Comparison of ENCODE assay signal across 9 mouse cellular contexts in genomic region chr15:97291291-97292050, GRCm38 (mm10). TPM values are rescaled to one million over a fixed set of nuclear protein-coding genes. Genes with fewer than 3 reads are reported as not detected.
A peak's percentile ranks its signal among the peaks of the same experiment; 100 is the strongest.
DNase-seq lines count a peak whose midpoint lies in the region; ATAC-seq lines count a peak whose summit lies in the region.
"Had no signal": no experiment of that assay in that cellular context is flagged by ENCODE, and none has a peak within 500 bp of the region (broad histone marks: within the 10 kb centered on the region; RNA-seq: fewer than 3 reads in every experiment).

No protein-coding gene starts in this region.

- peaks cover 17% of the 10 kb centered on the region for H3K4me1 ChIP-seq in limb, embryonic 10.5 days
- H3K4me1 ChIP-seq in midbrain, embryonic 15.5 days: no peaks in the 10 kb centered on the region
- H3K4me1 ChIP-seq in midbrain, embryonic 13.5 days (replicated peaks): no peaks in the 10 kb centered on the region

- H3K9ac ChIP-seq in midbrain, embryonic 15.5 days: no peak overlapping the region
- no peak overlapping the region for H3K9ac ChIP-seq in midbrain, embryonic 13.5 days (replicated peaks)

- DNase-seq in frontal cortex, adult 2 months (ENCODE audit: extremely low spot score in 1 of 2, low spot score in 1 of 2): peak; percentile 34 to 71
- DNase-seq in frontal cortex, postnatal 14 days (ENCODE audit: low spot score in 2 of 2): no peak
- peak; percentile 84 for DNase-seq in adrenal gland, postnatal 10 days
- peak; percentile 59 to 60 for DNase-seq in heart, adult 9 months (ENCODE audit: low spot score in 2 of 2)
- DNase-seq in limb, embryonic 10.5 days (ENCODE audit: low spot score): peak; percentile 40
- no peak for DNase-seq in liver
- DNase-seq: B cell, adult 2 months had no signal

- H3K27me3 ChIP-seq in limb, embryonic 10.5 days (ENCODE audit: low read depth, poor library complexity, severe bottlenecking): no peaks in the 10 kb centered on the region
- no peaks in the 10 kb centered on the region for H3K27me3 ChIP-seq in midbrain, embryonic 15.5 days (replicated peaks)
- H3K27me3 ChIP-seq in midbrain, embryonic 13.5 days: no peaks in the 10 kb centered on the region

- no peak overlapping the region for H3K4me3 ChIP-seq in limb, embryonic 10.5 days
- H3K4me3 ChIP-seq in midbrain, embryonic 15.5 days: no peak overlapping the region
- no peak overlapping the region for H3K4me3 ChIP-seq in midbrain, embryonic 13.5 days (replicated peaks)

- no peaks in the 10 kb centered on the region for H3K36me3 ChIP-seq in limb, embryonic 10.5 days
- H3K36me3 ChIP-seq in midbrain, embryonic 15.5 days (replicated peaks): no peaks in the 10 kb centered on the region
- no peaks in the 10 kb centered on the region for H3K36me3 ChIP-seq in midbrain, embryonic 13.5 days

- no peak for ATAC-seq in midbrain, embryonic 15.5 days (replicated peaks)
- ATAC-seq in midbrain, embryonic 13.5 days: no peak

- WGBS in limb, embryonic 10.5 days: 78% methylated on average over 21 of the region's 21 CpGs
- 89% methylated on average over 21 of the region's 21 CpGs for WGBS in midbrain, embryonic 15.5 days
- 87% methylated on average over 21 of the region's 21 CpGs for WGBS in midbrain, embryonic 13.5 days

- H3K4me2 ChIP-seq in midbrain, embryonic 15.5 days: no peak overlapping the region
- no peak overlapping the region for H3K4me2 ChIP-seq in midbrain, embryonic 13.5 days (replicated peaks)

- H3K27ac ChIP-seq in limb, embryonic 10.5 days: peak overlapping the region; percentile 63; the same call in 1 of the 2 replicates
- H3K27ac ChIP-seq in midbrain, embryonic 15.5 days: no peak overlapping the region
- no peak overlapping the region for H3K27ac ChIP-seq in midbrain, embryonic 13.5 days

- no peaks in the 10 kb centered on the region for H3K9me3 ChIP-seq in limb, embryonic 10.5 days (replicated peaks)
- H3K9me3 ChIP-seq in midbrain, embryonic 15.5 days: no peaks in the 10 kb centered on the region
- H3K9me3 ChIP-seq in midbrain, embryonic 13.5 days: no peaks in the 10 kb centered on the region

RNA-seq across cellular contexts. Expression of gene Amigo2, which starts 44.4 kb away (rescaled TPM):
- polyA plus RNA-seq in frontal cortex, adult 2 months (2012; rRNA removed): 10.8 and 12.1 TPM in 2 replicates
- total RNA-seq in adrenal gland, postnatal 10 days (2021): 10 to 100 TPM in 1 of 2 experiments, 1 to 10 TPM in 1; 9.2 to 12.1 TPM
- polyA plus RNA-seq in limb, embryonic 10.5 days (2016; fragmentation: Nextera tagmentation; extraction: Ambion mirVana): 2.5 and 2.9 TPM in 2 replicates
- 17.2 and 18.3 TPM in 2 replicates for polyA plus RNA-seq in midbrain, embryonic 15.5 days (2015; fragmentation: Nextera tagmentation; extraction: Ambion mirVana)
- polyA plus RNA-seq in midbrain, embryonic 13.5 days (2015; fragmentation: Nextera tagmentation; extraction: Ambion mirVana): 8.2 and 9.6 TPM in 2 replicates

RNA-seq across cellular contexts. Expression of gene Pced1b, which starts 44.6 kb away (rescaled TPM):
- 13.0 and 14.4 TPM in 2 replicates for polyA plus RNA-seq in frontal cortex, adult 2 months (2012; rRNA removed)
- 10 to 100 TPM; 23.5 to 26.0 TPM for total RNA-seq in adrenal gland, postnatal 10 days (2021)
- 3.6 and 3.7 TPM in 2 replicates for polyA plus RNA-seq in limb, embryonic 10.5 days (2016; fragmentation: Nextera tagmentation; extraction: Ambion mirVana)
- polyA plus RNA-seq in midbrain, embryonic 15.5 days (2015; fragmentation: Nextera tagmentation; extraction: Ambion mirVana): 5.7 and 6.2 TPM in 2 replicates
- polyA plus RNA-seq in midbrain, embryonic 13.5 days (2015; fragmentation: Nextera tagmentation; extraction: Ambion mirVana): 4.0 and 4.7 TPM in 2 replicates

Comparison
In these comparisons a context has a peak if more than half of its experiments do, and no peak if none do; other contexts are left out.
1. DNase-seq: peak in frontal cortex, adult 2 months (2 of 2), adrenal gland, postnatal 10 days (single experiment), heart, adult 9 months (2 of 2) and limb, embryonic 10.5 days (single experiment); none in frontal cortex, postnatal 14 days (0 of 2) and liver (single experiment).